Mouse (Mus musculus): ENCODE results near the gene Rpl41.

- TF ChIP-seq CTCF (IDR thresholded peaks at IDR 0.05; ENCODE audit: low read depth) (peak; percentile 64), EP300 (IDR thresholded peaks at IDR 0.05; ENCODE audit: low read depth) (peak; percentile 79)
These were observed 23.3 kb downstream of the Rpl41 start, which contains the start of gene Esyt1 for GRCm38 (mm10) chr10:128525671-128526308.

Data from liver, postnatal 0 days (tissue).